Mouse (Mus musculus): ENCODE measurements around the gene Alkbh3. TPM values are rescaled to one million over a fixed set of nuclear protein-coding genes. Genes with fewer than 3 reads are reported as not detected.

Alkbh3 gene
- polyA plus RNA-seq (2014; fragmentation: Illumina TruSeq; extraction: RNeasy Lipid Tissue Mini Kit (QIAGEN cat#74804); ENCODE audit: low read depth, low replicate concordance), result 67.4 TPM

GRCm38 (mm10) chr2:94010335-94011291 is at the start of gene Alkbh3:
Gene Alkbh3, minus strand, starts transcription at chr2:94010807.

GRCm38 (mm10) chr2:93996254-93996653 is 14.4 kb downstream of the Alkbh3 start, which contains the start of gene Gm27027:
Gene Gm27027, minus strand, starts transcription at chr2:93996354.

GRCm38 (mm10) chr2:93956908-93957784 is 53.5 kb downstream of the Alkbh3 start, which contains the start of gene Gm13889:
Gene Gm13889, minus strand, starts transcription at chr2:93957201.

Other genes starting within 250 kb of the Alkbh3 start
- 9.9 TPM for gene Ext2, start 188.2 kb downstream of the Alkbh3 start, polyA plus RNA-seq (2014; fragmentation: Illumina TruSeq; extraction: RNeasy Lipid Tissue Mini Kit (QIAGEN cat#74804); ENCODE audit: low read depth, low replicate concordance)
- gene Accs, start 160.9 kb downstream of the Alkbh3 start, polyA plus RNA-seq (2014; fragmentation: Illumina TruSeq; extraction: RNeasy Lipid Tissue Mini Kit (QIAGEN cat#74804); ENCODE audit: low read depth, low replicate concordance), result 1.0 TPM
- not detected for gene Accsl, start 141.7 kb downstream of the Alkbh3 start, polyA plus RNA-seq (2014; fragmentation: Illumina TruSeq; extraction: RNeasy Lipid Tissue Mini Kit (QIAGEN cat#74804); ENCODE audit: low read depth, low replicate concordance)
- 0.17 TPM for gene Gm13889, start 53.6 kb downstream of the Alkbh3 start, polyA plus RNA-seq (2014; fragmentation: Illumina TruSeq; extraction: RNeasy Lipid Tissue Mini Kit (QIAGEN cat#74804); ENCODE audit: low read depth, low replicate concordance)
- gene Gm27027, start 14.5 kb downstream of the Alkbh3 start, polyA plus RNA-seq (2014; fragmentation: Illumina TruSeq; extraction: RNeasy Lipid Tissue Mini Kit (QIAGEN cat#74804); ENCODE audit: low read depth, low replicate concordance), result not detected
- gene Hsd17b12, start 147.2 kb upstream of the Alkbh3 start, polyA plus RNA-seq (2014; fragmentation: Illumina TruSeq; extraction: RNeasy Lipid Tissue Mini Kit (QIAGEN cat#74804); ENCODE audit: low read depth, low replicate concordance), result 54.9 TPM